Mouse (Mus musculus) bone marrow macrophage, adult 2 months (primary cell): ENCODE measurements around the gene Entpd7. TPM values are rescaled to one million over a fixed set of nuclear protein-coding genes. Genes with fewer than 3 reads are reported as not detected.

Experiments used
- H3K27ac ChIP-seq: 2 replicates; pipeline ENCODE4 v1.5.1; 2012; ENCODE audit warnings: low read depth, low read length; ENCODE audit not compliant: insufficient read depth
- H3K4me1 ChIP-seq: 2 replicates; pipeline ENCODE4 v1.6.1; 2012; ENCODE audit warnings: low read length; ENCODE audit not compliant: control insufficient read depth, insufficient read depth
- H3K4me3 ChIP-seq: 2 replicates; pipeline ENCODE4 v1.5.1; 2012; ENCODE audit warnings: mild to moderate bottlenecking, low read length, moderate library complexity; ENCODE audit not compliant: insufficient read depth
- CTCF ChIP-seq: IDR thresholded peaks from 2 replicates; pipeline ENCODE4 v1.5.1; 2012; ENCODE audit warnings: low read depth, mild to moderate bottlenecking, low read length, moderate library complexity
- POLR2A ChIP-seq: IDR thresholded peaks from 2 replicates; pipeline ENCODE4 v1.6.1; 2012; ENCODE audit warnings: mild to moderate bottlenecking, low read depth, low read length, borderline replicate concordance
- polyA plus RNA-seq: library from polyadenylated mRNA; stranded (reverse); fragments of >200 nt; gene quantifications from 2 replicates; pipeline ENCODE4 v1.2.4, GENCODE M21; 2012; ENCODE audit not compliant: missing spikeins, insufficient read depth, insufficient read length

The Entpd7 gene
- polyA plus RNA-seq, 1 experiment: 23.4 TPM

GRCm38 (mm10) chr19:43659632-43660031 is 29.8 kb upstream of the Entpd7 start:
- no peak for TF ChIP-seq POLR2A
- no peak for TF ChIP-seq CTCF
- Histone ChIP-seq H3K4me1 (no peaks in the 10 kb centered on the region), H3K27ac (no peak overlapping the region), H3K4me3 (no peak overlapping the region)

GRCm38 (mm10) chr19:43660774-43661173 is 28.7 kb upstream of the Entpd7 start:
- Histone ChIP-seq H3K27ac (no peak overlapping the region), H3K4me1 (no peaks in the 10 kb centered on the region), H3K4me3 (no peak overlapping the region)
- TF ChIP-seq POLR2A: no peak
- no peak for TF ChIP-seq CTCF

GRCm38 (mm10) chr19:43662176-43662967 is 27.1 kb upstream of the Entpd7 start:
- no peak for TF ChIP-seq POLR2A
- TF ChIP-seq CTCF: no peak
- H3K4me3 ChIP-seq: no peak overlapping the region
- H3K4me1 ChIP-seq: peaks cover 11% of the 10 kb centered on the region

GRCm38 (mm10) chr19:43663471-43663870 is 26.0 kb upstream of the Entpd7 start:
- no peak overlapping the region for H3K27ac ChIP-seq
- H3K4me3 ChIP-seq: no peak overlapping the region
- peaks cover 22% of the 10 kb centered on the region for H3K4me1 ChIP-seq
- no peak for TF ChIP-seq CTCF

More at GRCm38 (mm10) chr19:43662176-43662967, 27.1 kb upstream of the Entpd7 start:
- H3K27ac ChIP-seq: no peak overlapping the region

GRCm38 (mm10) chr19:43665441-43666048 is 23.9 kb upstream of the Entpd7 start:
- Histone ChIP-seq H3K27ac (no peak overlapping the region), H3K4me1 (peaks cover 37% of the 10 kb centered on the region), H3K4me3 (no peak overlapping the region)
- TF ChIP-seq CTCF (peak; percentile 93), POLR2A (no peak)

GRCm38 (mm10) chr19:43666661-43667429 is 22.6 kb upstream of the Entpd7 start:
- Histone ChIP-seq H3K4me1 (peaks cover 47% of the 10 kb centered on the region), H3K27ac (peak overlapping the region; percentile 48), H3K4me3 (peak overlapping the region; percentile 18)
- no peak for TF ChIP-seq POLR2A
- no peak for TF ChIP-seq CTCF

- no peak for TF ChIP-seq POLR2A
- TF ChIP-seq CTCF: no peak
- H3K4me1 ChIP-seq: peaks cover 52% of the 10 kb centered on the region
- peak overlapping the region; percentile 30 for H3K27ac ChIP-seq
- no peak overlapping the region for H3K4me3 ChIP-seq
Measured at GRCm38 (mm10) chr19:43667430-43667809, 22.1 kb upstream of the Entpd7 start.

GRCm38 (mm10) chr19:43669136-43669759 is 20.2 kb upstream of the Entpd7 start:
- Histone ChIP-seq H3K27ac (peak overlapping the region; percentile 48), H3K4me3 (no peak overlapping the region), H3K4me1 (peaks cover 57% of the 10 kb centered on the region)
- TF ChIP-seq CTCF: no peak
- TF ChIP-seq POLR2A: no peak

- no peak overlapping the region for H3K4me3 ChIP-seq
- peak overlapping the region; percentile 38 for H3K27ac ChIP-seq
- peaks cover 56% of the 10 kb centered on the region for H3K4me1 ChIP-seq
- TF ChIP-seq CTCF: no peak
- no peak for TF ChIP-seq POLR2A
Measured at GRCm38 (mm10) chr19:43671054-43671453, 18.4 kb upstream of the Entpd7 start.
